ENCODE assay signal across 8 mouse cellular contexts in genomic region chr13:84348701-84348975, GRCm38 (mm10).
DNase-seq lines count a peak whose midpoint lies in the region; ATAC-seq and TF ChIP-seq lines count a peak whose summit lies in the region.

No protein-coding gene starts in this region.

- H3K36me3 ChIP-seq in lung, postnatal 0 days (ENCODE audit: insufficient read depth, low read length) = no peaks in the 10 kb centered on the region
- H3K36me3 ChIP-seq in forebrain, embryonic 13.5 days (ENCODE audit: poor library complexity, severe bottlenecking) = no peaks in the 10 kb centered on the region
- H3K36me3 ChIP-seq in limb, embryonic 15.5 days = no peaks in the 10 kb centered on the region
- no peaks in the 10 kb centered on the region for H3K36me3 ChIP-seq in small intestine, adult 2 months (ENCODE audit: control insufficient read depth, insufficient read depth, low read length)

- peaks cover 8% of the 10 kb centered on the region; the same call in 1 of the 2 replicates for H3K4me1 ChIP-seq in lung, postnatal 0 days (ENCODE audit: insufficient read depth, low read depth, low read length)
- H3K4me1 ChIP-seq in forebrain, embryonic 13.5 days = peaks cover 58% of the 10 kb centered on the region
- H3K4me1 ChIP-seq in limb, embryonic 15.5 days = peaks cover 14% of the 10 kb centered on the region
- H3K4me1 ChIP-seq in small intestine, adult 2 months (ENCODE audit: control insufficient read depth, insufficient read depth, insufficient read length, low read length) = peaks cover 6% of the 10 kb centered on the region; the same call in 1 of the 2 replicates

- H3K27ac ChIP-seq in lung, postnatal 0 days (ENCODE audit: low read length) = no peak overlapping the region
- H3K27ac ChIP-seq in forebrain, embryonic 13.5 days = peak overlapping the region; percentile 99
- H3K27ac ChIP-seq in limb, embryonic 15.5 days = peak overlapping the region; percentile 9; the same call in 1 of the 2 replicates
- H3K27ac ChIP-seq in small intestine, adult 2 months (ENCODE audit: insufficient read depth, low read depth, low read length) = no peak overlapping the region

- no peak for TF ChIP-seq CTCF in lung, postnatal 0 days (IDR thresholded peaks at IDR 0.05)
- no peak for TF ChIP-seq CTCF in small intestine, adult 2 months (IDR thresholded peaks at IDR 0.05; ENCODE audit: extremely low read depth, insufficient read length, insufficient replicate concordance, low read depth, low read length)

- WGBS in lung, postnatal 0 days = 0% methylated on average over 9 of the region's 9 CpGs
- under 1% methylated on average over 9 of the region's 9 CpGs for WGBS in forebrain, embryonic 13.5 days
- 1% methylated on average over 9 of the region's 9 CpGs for WGBS in limb, embryonic 15.5 days
- WGBS in small intestine, adult 2 months = under 1% methylated on average over 9 of the region's 9 CpGs

- H3K27me3 ChIP-seq in lung, postnatal 0 days (replicated peaks; ENCODE audit: insufficient read depth, low read length) = peaks cover 29% of the 10 kb centered on the region
- no peaks in the 10 kb centered on the region for H3K27me3 ChIP-seq in forebrain, embryonic 13.5 days
- peaks cover 31% of the 10 kb centered on the region for H3K27me3 ChIP-seq in limb, embryonic 15.5 days
- peaks cover 31% of the 10 kb centered on the region for H3K27me3 ChIP-seq in small intestine, adult 2 months (ENCODE audit: control insufficient read depth, insufficient read depth, low read length)

- no peak for TF ChIP-seq POLR2A in small intestine, adult 2 months (IDR thresholded peaks at IDR 0.05; ENCODE audit: low read depth, low read length)

- H3K4me2 ChIP-seq in lung, postnatal 0 days (replicated peaks; ENCODE audit: low read depth, low read length) = peak overlapping the region; percentile 80
- peak overlapping the region; percentile 79 for H3K4me2 ChIP-seq in forebrain, embryonic 13.5 days
- peak overlapping the region; percentile 80 for H3K4me2 ChIP-seq in limb, embryonic 15.5 days

- H3K9me3 ChIP-seq in lung, postnatal 0 days (ENCODE audit: low read length) = no peaks in the 10 kb centered on the region
- H3K9me3 ChIP-seq in forebrain, embryonic 13.5 days (replicated peaks) = no peaks in the 10 kb centered on the region
- H3K9me3 ChIP-seq in limb, embryonic 15.5 days = no peaks in the 10 kb centered on the region

- no peak for ATAC-seq in lung, postnatal 0 days
- peak; percentile 7 for ATAC-seq in forebrain, embryonic 13.5 days
- no peak for ATAC-seq in limb, embryonic 15.5 days (ENCODE audit: insufficient number of reproducible peaks, low FRiP score, low TSS enrichment, low read depth)
- no peak for ATAC-seq in CD4-positive, CD25-positive, alpha-beta regulatory T cell, adult 4 months
- ATAC-seq in monocyte, adult 5-6 weeks (replicated peaks; ENCODE audit: insufficient number of reproducible peaks, low FRiP score, low TSS enrichment, poor library complexity, severe bottlenecking) = no peak

- H3K9ac ChIP-seq in lung, postnatal 0 days (replicated peaks; ENCODE audit: low read depth) = no peak overlapping the region
- peak overlapping the region; percentile 93 for H3K9ac ChIP-seq in forebrain, embryonic 13.5 days
- H3K9ac ChIP-seq in limb, embryonic 15.5 days = no peak overlapping the region

- DNase-seq in lung, postnatal 0 days (ENCODE audit: low spot score) = peak; percentile 11
- DNase-seq in lung, postnatal 36 days = no peak
- no peak for DNase-seq in adrenal gland, adult (ENCODE audit: inconsistent age in 2 of 2, low spot score in 1 of 2)

- H3K4me3 ChIP-seq in lung, postnatal 0 days (ENCODE audit: low read depth, low read length) = peak overlapping the region; percentile 39
- H3K4me3 ChIP-seq in forebrain, embryonic 13.5 days = peak overlapping the region; percentile 53
- peak overlapping the region; percentile 48 for H3K4me3 ChIP-seq in limb, embryonic 15.5 days
- H3K4me3 ChIP-seq in small intestine, adult 2 months (ENCODE audit: low read depth, low read length) = peak overlapping the region; percentile 57

- TF ChIP-seq EP300 in lung, postnatal 0 days (IDR thresholded peaks at IDR 0.05) = no peak

Comparison
In these comparisons a context has a peak if more than half of its experiments do, and no peak if none do; other contexts are left out.
1. H3K27ac ChIP-seq: peak in forebrain, embryonic 13.5 days (single experiment) and limb, embryonic 15.5 days (single experiment); none in lung, postnatal 0 days (single experiment) and small intestine, adult 2 months (single experiment).
2. Peak in every context shown above with its lines, with median percentiles within 50 percentile points of each other: H3K4me2 ChIP-seq and H3K4me3 ChIP-seq.